Mouse (Mus musculus) cerebellum, postnatal 14 days (tissue): ENCODE data around the gene L3mbtl1.

Experiments
- DNase-seq, 2 experiments: peaks; one replicate each; pipeline ENCODE4 v3.0.0; 2021; ENCODE audit warnings: mixed read lengths in 2 of 2

The L3mbtl1 gene

GRCm38 (mm10) chr2:162946964-162947363 lies 3.7 kb downstream of the L3mbtl1 start:
- DNase-seq, result no peak

DNA sequence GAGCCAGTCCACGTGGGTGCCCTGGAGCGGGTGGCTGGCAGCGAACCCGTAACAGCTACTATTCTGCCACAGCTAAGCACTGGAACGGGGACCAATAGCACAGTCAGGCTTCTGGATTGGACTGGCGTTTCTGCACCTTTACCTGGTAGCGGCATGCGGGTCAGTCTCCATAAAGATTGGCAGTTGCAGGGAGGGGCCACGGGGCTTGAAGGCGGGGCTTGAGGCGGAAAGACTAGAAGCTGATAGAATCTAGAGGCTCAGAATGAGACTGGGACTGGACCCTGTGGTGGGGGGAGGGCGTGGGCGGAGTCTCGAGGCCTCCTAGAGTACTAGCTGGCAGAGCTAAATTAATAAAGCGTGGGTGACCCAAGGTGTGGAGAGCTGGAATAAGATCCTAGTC lies 4.5 kb downstream of the L3mbtl1 start:
- DNase-seq, result peak; percentile 40 to 71

DNA sequence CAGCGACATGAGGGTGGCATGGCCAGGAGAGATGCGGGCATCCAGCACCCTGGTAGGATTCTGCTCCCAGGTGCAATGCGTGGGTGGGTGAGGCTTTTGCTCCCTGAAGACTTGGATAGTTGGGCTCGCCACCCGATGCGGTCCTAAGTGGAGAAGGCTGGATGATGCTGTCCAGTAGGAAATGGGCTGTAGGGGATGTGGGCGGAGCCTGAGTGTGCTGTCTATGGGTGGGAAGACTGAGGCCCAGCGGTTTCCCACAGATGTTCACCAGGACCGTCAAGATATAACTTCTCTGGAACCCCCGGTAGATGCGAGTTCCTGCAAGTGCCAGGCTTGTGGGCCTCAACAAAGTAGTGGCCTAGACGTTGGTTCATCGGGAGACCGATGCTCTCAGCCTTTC lies 4.9 kb downstream of the L3mbtl1 start:
- DNase-seq, result no peak

- no peak for DNase-seq
Observed at GRCm38 (mm10) chr2:162950776-162951175, 7.5 kb downstream of the L3mbtl1 start.

GRCm38 (mm10) chr2:162956843-162957242 lies 13.6 kb downstream of the L3mbtl1 start:
- DNase-seq, result no peak

DNA sequence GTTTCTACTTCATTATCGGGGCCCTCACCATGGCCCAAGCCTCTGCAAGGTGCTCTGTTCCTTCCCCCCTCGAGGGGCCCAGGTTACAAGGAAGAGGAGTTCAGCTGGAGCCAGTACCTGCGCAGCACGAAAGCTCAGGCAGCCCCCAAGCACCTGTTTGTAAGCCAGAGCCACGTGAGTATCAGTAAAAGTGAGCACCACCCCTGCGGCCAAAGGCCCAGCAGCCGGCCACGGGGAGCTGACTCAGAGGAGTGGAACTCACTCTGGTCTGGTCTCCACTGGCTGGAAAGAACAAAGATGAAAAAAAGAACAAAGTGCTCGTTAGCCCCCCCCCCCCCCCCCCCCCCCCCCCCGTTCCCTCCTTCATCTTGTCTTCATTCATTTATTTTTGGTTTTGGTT lies 18.0 kb downstream of the L3mbtl1 start:
- no peak for DNase-seq

DNA sequence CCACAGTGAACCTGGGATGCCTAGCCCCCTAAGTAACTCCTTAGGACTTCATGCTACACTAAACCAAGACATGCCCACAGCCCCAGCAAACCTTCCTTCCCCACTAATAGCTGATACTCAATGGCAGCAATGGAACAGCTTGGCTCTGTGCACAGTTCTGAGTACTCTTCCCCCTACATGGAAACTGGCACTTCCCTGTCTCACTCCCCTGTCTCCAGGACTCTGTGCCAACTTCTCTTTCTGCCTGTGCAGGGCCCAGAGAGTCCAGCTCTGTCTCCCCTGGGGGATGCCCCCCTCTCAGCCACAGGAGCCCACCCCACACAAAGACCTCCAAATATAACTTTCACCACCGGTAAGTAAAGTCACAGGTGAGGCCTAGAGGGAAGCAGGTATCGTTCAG lies 23.5 kb downstream of the L3mbtl1 start:
- no peak for DNase-seq

DNA sequence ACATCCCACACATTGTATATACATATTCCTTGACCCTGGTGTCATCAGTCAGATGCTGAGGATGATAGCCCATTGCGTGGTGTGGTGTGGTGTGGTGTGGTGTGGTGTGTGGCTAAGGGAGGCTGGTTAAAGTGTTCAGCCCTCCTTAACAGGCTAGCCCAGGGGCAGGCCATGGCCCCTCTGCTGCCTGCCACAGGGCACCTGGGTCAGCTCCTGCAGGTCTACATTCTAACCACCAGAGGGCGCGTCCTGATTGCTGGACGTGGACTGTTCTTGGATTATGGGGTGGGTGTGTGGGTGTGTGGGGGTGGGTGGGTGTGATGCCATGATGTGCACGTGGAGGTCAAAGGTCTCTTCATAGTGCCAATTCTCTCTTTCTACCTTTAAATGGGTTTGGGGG lies 25.1 kb downstream of the L3mbtl1 start:
- peak; percentile 62 to 65 for DNase-seq

DNA sequence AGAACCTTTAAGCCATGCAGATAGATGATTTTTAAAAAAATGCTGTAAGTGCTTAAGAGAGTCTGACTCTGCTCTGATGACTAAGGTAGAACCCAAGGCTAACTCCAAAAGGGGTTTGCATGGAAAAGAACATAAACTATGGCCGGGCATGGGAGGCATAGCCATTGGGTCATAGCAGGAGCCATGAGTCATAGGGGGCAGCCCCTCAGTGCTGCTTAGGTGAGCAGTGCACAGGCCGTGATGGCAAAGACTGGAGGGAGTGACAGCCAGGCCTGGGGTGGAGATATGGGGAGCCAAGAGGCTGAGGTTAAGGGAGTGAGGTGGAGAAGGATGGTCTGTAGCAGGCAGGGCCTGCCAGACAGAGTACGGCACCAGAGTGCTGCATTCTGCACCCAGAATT lies 25.8 kb downstream of the L3mbtl1 start:
- DNase-seq, result no peak

DNA sequence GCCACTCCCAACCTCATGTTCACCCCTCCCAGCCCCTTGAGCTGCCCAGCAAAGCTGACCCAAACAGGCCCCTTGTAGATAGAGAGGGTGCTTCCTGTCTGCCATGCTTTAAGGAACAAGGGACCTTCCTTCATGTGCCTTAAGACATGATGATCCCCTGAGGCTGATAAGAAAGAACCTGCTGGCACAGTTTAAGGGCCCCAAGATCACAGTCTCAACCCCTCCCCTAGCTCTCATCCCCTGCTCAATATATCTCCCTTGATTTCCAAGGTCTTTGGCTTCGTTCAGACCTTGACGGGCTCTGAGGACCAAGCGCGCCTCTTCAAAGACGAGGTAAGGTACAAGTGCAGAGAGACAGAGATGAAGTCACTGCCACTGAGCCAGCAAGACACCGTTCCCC lies 27.6 kb downstream of the L3mbtl1 start:
- no peak for DNase-seq

- no peak for DNase-seq
Observed at GRCm38 (mm10) chr2:162972752-162973151, 29.5 kb downstream of the L3mbtl1 start.

DNA sequence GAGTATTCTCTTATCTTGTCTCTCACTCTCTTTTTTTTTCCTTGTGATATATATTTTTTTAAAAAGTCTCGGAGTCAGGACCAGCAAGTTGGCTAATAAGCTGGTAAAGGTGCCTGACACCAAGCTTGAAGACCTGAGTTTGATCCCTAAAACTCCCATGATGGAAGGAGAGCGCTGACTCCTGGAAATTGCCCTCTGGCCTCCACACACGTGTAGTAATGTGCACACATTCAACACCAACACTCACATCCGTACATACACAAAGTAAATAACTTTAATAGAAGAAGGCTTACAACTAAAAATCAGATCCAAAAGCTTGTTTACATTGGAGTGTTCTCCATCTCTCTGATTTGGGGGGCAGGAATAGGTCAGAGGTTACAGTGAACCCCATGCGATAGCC lies 29.9 kb downstream of the L3mbtl1 start:
- DNase-seq, result no peak

DNA sequence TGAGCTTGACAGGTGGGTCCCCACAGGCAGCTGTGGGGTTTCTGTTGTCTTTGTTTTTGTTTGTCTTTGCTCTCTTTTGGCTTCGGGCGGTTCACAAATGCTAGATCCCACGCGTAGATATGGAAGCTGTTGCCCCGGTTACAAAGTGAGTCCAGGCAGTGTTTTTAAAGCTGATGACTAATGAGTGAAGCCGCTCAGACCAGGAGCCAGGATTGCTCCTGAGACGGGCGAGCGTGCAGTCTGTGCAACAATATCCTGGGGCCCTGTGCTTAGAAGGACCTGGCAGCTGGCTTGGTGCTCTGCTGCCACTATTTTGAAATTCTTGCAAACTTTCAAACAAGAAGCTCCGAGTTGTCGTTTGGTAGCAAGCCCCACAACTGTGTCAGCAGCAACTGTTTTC lies 30.4 kb downstream of the L3mbtl1 start:
- DNase-seq, result no peak

DNA sequence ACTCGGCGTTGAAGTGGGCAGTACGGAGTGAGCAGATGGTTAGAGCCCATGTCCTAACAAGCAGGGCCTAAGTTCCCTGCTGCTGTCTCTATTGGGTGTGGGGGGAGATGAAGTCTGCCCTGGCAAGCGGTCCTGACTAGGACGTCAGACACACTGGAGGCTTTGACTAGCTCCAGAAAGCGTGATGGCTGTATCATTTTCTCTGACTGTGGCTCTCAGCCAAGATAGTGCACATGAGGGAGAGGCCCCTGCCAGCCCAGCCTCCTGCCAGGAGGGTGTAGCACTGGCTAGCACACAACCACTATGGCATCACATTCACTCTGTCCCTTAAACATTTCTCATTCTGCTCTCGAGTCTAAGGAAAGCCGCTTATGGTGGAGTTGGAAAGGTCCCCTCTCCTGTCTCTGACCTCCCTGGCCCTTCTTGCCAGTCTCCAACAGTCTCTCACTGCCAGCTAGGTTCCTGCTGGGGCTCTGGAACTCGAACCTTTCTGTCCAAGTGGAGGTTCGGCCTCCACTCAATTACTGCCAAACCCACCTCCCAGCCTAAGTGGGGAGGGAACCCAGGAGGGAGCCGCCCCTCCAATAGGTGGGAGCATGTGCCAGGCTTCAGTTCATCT lies 32.0 kb downstream of the L3mbtl1 start:
- DNase-seq, result peak; percentile 36 to 48

- peak; percentile 23 to 48 for DNase-seq
Observed at GRCm38 (mm10) chr2:162976001-162976400, 32.7 kb downstream of the L3mbtl1 start.

DNA sequence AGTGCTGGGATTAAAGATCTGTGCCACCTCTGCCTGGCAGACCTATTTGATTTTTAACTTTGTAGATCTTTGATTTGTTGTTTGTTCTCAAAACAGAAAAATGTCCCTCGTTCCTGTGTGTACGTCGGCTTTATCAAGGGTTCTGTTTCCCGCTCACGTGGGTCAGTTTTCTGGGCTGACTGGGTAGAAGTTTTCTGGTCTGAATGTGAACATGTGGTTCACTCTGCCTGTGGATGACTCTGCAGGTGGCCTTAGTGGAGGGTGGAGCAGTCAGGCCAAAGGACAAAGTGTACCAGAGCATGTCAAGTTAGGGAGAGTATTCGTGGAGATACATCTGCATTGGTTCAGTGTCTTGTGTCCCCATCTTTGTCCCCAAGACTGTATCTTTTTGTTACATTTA lies 41.1 kb downstream of the L3mbtl1 start:
- no peak for DNase-seq

GRCm38 (mm10) chr2:162985923-162986322 lies 42.7 kb downstream of the L3mbtl1 start:
- DNase-seq, result peak; percentile 39 to 66

- DNase-seq, result no peak
Observed at GRCm38 (mm10) chr2:162986764-162987163, 43.5 kb downstream of the L3mbtl1 start.

DNA sequence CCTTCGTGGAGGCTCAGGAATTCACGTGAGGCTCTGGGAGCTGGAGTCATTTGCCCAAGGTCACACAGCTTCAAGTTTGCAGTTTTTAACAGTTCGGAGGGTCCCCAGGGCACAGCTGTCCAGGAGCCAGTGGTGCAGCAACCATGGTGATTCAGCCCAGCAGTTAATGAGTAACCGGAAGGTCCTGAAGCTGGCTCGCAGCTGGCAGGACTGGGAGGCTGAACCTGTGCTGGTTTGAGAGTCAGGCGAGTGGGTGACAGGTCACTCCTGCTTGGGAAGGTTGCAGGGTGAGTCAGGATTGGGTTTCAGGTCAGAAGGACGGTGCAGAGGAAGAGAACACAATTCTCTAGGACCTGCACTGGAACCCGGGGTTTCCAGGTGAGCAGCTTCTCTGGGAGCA lies 43.9 kb downstream of the L3mbtl1 start, which contains the start of gene Sgk2:
Gene Sgk2, plus strand, starts transcription at position 113 of the 400 bp plus-strand sequence.
- no peak for DNase-seq

- no peak for DNase-seq
Observed at GRCm38 (mm10) chr2:162988235-162988634, 45.0 kb downstream of the L3mbtl1 start.

DNA sequence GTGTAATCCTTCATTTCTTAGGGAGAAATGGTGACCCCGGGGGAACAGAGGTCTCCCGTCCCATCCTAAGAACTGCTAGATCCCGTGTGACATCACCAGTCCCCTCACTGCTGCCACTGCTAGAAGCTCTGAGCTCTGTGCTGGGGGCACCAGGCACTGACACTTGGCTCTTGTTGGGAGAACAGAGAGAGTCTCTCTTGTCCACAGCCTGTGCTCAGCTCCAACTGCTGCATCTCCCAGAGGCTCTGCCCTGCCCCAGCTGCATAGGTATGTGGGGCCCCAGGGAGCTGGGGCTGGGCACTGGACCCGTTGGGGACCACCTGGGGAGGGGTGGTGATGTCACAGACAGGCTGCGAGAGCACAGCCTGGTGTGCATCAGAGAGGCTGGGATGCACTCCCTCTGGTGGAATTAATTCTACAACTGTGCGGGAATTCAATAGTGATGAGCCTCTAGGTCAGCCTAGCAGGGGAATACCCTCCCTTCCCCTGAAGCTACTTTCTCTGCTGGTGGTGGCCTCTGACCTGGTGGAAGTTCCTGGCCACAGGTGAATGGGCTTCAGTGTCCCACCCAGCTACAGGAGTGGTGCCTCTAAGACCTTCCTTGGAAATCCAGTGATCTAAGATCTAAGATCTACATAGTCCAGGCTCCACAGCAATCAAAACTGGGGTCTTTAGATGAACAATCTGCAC lies 48.3 kb downstream of the L3mbtl1 start:
- no peak for DNase-seq

DNA sequence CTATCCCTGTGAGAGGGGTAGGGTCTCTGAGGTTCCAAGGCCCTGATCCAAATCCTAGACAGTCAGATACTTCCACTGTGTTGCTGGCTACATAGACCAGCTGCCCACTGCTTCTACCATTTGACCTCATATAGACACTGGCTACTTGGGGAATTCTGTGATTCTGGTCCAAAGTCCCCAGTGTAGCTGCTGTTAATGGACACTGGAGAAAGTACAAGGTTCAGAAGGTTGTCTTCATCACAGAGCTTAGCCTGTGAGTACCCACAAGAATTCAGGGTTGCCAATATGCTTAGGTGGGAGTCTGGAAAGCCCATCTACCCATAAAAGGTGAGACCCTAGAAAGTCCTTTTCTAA lies 48.8 kb downstream of the L3mbtl1 start:
- DNase-seq, result no peak

GRCm38 (mm10) chr2:162993881-162994616 lies 50.8 kb downstream of the L3mbtl1 start:
- no peak for DNase-seq
